Comparison of ENCODE assay signal across 14 mouse cellular contexts in genomic region chr10:78019291-78019690, GRCm38 (mm10). TPM values are rescaled to one million over a fixed set of nuclear protein-coding genes. Genes with fewer than 3 reads are reported as not detected.
DNase-seq lines count a peak whose midpoint lies in the region; ATAC-seq and TF ChIP-seq lines count a peak whose summit lies in the region.
"Had no signal": no experiment of that assay in that cellular context is flagged by ENCODE, and none has a peak within 500 bp of the region (broad histone marks: within the 10 kb centered on the region; RNA-seq: fewer than 3 reads in every experiment).

No protein-coding gene starts in this region.

- no peak for TF ChIP-seq EP300 in heart, adult 2 months (IDR thresholded peaks at IDR 0.05; ENCODE audit: insufficient read depth, low read depth, low read length)

- TF ChIP-seq CTCF in heart, adult 2 months (IDR thresholded peaks at IDR 0.05), result no peak
- no peak for TF ChIP-seq CTCF in midbrain, postnatal 0 days (IDR thresholded peaks at IDR 0.05)

- WGBS in heart, adult 2 months, result 66% methylated on average over 4 of the region's 4 CpGs
- WGBS in kidney, embryonic 15.5 days, result 86% methylated on average over 4 of the region's 4 CpGs
- 78% methylated on average over 4 of the region's 4 CpGs for WGBS in intestine, embryonic 14.5 days
- WGBS in midbrain, postnatal 0 days, result 53% methylated on average over 4 of the region's 4 CpGs

- intact Hi-C loops in heart, adult 2 months (cut with DNase I), result no loop called here
- intact Hi-C loops in heart, postnatal 25 days (cut with DNase I), result loop anchor here (5.0 kb wide), 1 partner anchor 37 kb away; no protein-coding TSS in a partner anchor

- no peaks in the 10 kb centered on the region for H3K27me3 ChIP-seq in heart, adult 2 months (ENCODE audit: control insufficient read depth, insufficient read depth, low read length)
- no peaks in the 10 kb centered on the region for H3K27me3 ChIP-seq in kidney, embryonic 15.5 days
- H3K27me3 ChIP-seq in intestine, embryonic 14.5 days (replicated peaks; ENCODE audit: control insufficient read depth, insufficient read depth, low read length), result no peaks in the 10 kb centered on the region
- no peaks in the 10 kb centered on the region for H3K27me3 ChIP-seq in midbrain, postnatal 0 days (ENCODE audit: insufficient read depth, low read length)
- H3K27me3 ChIP-seq: Patski had no signal

- no peak for DNase-seq in heart, adult 2 months
- no peak for DNase-seq in heart, postnatal 25 days (ENCODE audit: low spot score)
- DNase-seq in kidney, adult 9 months, result no peak
- DNase-seq in intestine, embryonic 14.5 days (ENCODE audit: low spot score), result no peak
- DNase-seq in midbrain, postnatal 0 days (ENCODE audit: low spot score), result no peak
- DNase-seq in adrenal gland, adult 8-10 months, result no peak
- DNase-seq in cerebellum, adult 11 months, result no peak

- H3K4me2 ChIP-seq in kidney, embryonic 15.5 days, result peak overlapping the region; percentile 67
- H3K4me2 ChIP-seq in intestine, embryonic 14.5 days (ENCODE audit: low read length), result no peak overlapping the region
- H3K4me2 ChIP-seq in midbrain, postnatal 0 days (ENCODE audit: low read depth, low read length, poor library complexity, severe bottlenecking), result no peak overlapping the region

- ATAC-seq in kidney, embryonic 15.5 days (replicated peaks; ENCODE audit: low FRiP score), result no peak
- peak; percentile 74; the same call in 1 of the 2 replicates for ATAC-seq in intestine, embryonic 14.5 days (replicated peaks; ENCODE audit: low FRiP score, low TSS enrichment, low read depth)
- 0 out of 2 replicates have a peak, but pooled peaks have one; percentile 54 for ATAC-seq in midbrain, postnatal 0 days (ENCODE audit: low FRiP score)

- H3K4me1 ChIP-seq in heart, adult 2 months (ENCODE audit: control insufficient read depth, insufficient read depth, low read length), result peaks cover 3% of the 10 kb centered on the region
- H3K4me1 ChIP-seq in kidney, embryonic 15.5 days, result no peaks in the 10 kb centered on the region; the same call in 1 of the 2 replicates
- no peaks in the 10 kb centered on the region for H3K4me1 ChIP-seq in intestine, embryonic 14.5 days (replicated peaks; ENCODE audit: control insufficient read depth, insufficient read depth, low read length)
- H3K4me1 ChIP-seq in midbrain, postnatal 0 days (ENCODE audit: insufficient read depth, low read length), result no peaks in the 10 kb centered on the region

- no peaks in the 10 kb centered on the region for H3K9me3 ChIP-seq in kidney, embryonic 15.5 days (replicated peaks)
- H3K9me3 ChIP-seq in intestine, embryonic 14.5 days (ENCODE audit: control insufficient read depth, low read length), result no peaks in the 10 kb centered on the region
- H3K9me3 ChIP-seq in midbrain, postnatal 0 days (ENCODE audit: low read length), result no peaks in the 10 kb centered on the region

- TF ChIP-seq POLR2A in heart, adult 2 months (IDR thresholded peaks at IDR 0.05; ENCODE audit: insufficient read depth, low read depth, low read length), result no peak

- H3K9ac ChIP-seq in heart, adult 2 months (ENCODE audit: low read depth, low read length), result no peak overlapping the region
- H3K9ac ChIP-seq in kidney, embryonic 15.5 days, result no peak overlapping the region
- H3K9ac ChIP-seq in intestine, embryonic 14.5 days (ENCODE audit: low read length), result no peak overlapping the region
- no peak overlapping the region for H3K9ac ChIP-seq in midbrain, postnatal 0 days (replicated peaks; ENCODE audit: low read length, poor library complexity, severe bottlenecking)
- H3K9ac ChIP-seq: liver, embryonic 14.5 days had no signal

- H3K79me2 ChIP-seq in heart, adult 2 months (replicated peaks; ENCODE audit: control insufficient read depth, insufficient read depth, low read length), result no peaks in the 10 kb centered on the region

- no peaks in the 10 kb centered on the region for H3K36me3 ChIP-seq in heart, adult 2 months (ENCODE audit: control insufficient read depth, insufficient read depth, low read length)
- H3K36me3 ChIP-seq in kidney, embryonic 15.5 days, result no peaks in the 10 kb centered on the region
- no peaks in the 10 kb centered on the region for H3K36me3 ChIP-seq in intestine, embryonic 14.5 days (ENCODE audit: control insufficient read depth, insufficient read depth, low read length)
- H3K36me3 ChIP-seq in midbrain, postnatal 0 days (ENCODE audit: insufficient read depth, low read length), result no peaks in the 10 kb centered on the region

- no peak overlapping the region for H3K4me3 ChIP-seq in heart, adult 2 months
- no peak overlapping the region for H3K4me3 ChIP-seq in kidney, embryonic 15.5 days (replicated peaks)
- no peak overlapping the region for H3K4me3 ChIP-seq in intestine, embryonic 14.5 days (ENCODE audit: low read depth, low read length)
- no peak overlapping the region for H3K4me3 ChIP-seq in midbrain, postnatal 0 days (ENCODE audit: low read depth, low read length)

- H3K27ac ChIP-seq in heart, adult 2 months, result peak overlapping the region; percentile 73
- H3K27ac ChIP-seq in kidney, embryonic 15.5 days, result no peak overlapping the region
- no peak overlapping the region for H3K27ac ChIP-seq in intestine, embryonic 14.5 days (ENCODE audit: low read depth)
- no peak overlapping the region for H3K27ac ChIP-seq in midbrain, postnatal 0 days (ENCODE audit: low read depth, low read length)
- H3K27ac ChIP-seq: liver, embryonic 14.5 days had no signal

RNA-seq across cellular contexts. Expression of gene Pfkl, which starts 9.4 kb away (rescaled TPM):
- 100 to 1,000 TPM; 109 to 115 TPM for total RNA-seq in heart, adult 2 months (2021)
- polyA plus RNA-seq in heart, adult 2 months (2012; rRNA removed), result 101 and 156 TPM in 2 replicates
- total RNA-seq in heart, postnatal 25 days (2021), result 100 to 1,000 TPM; 106 to 115 TPM
- 149 and 164 TPM in 2 replicates for polyA plus RNA-seq in kidney, embryonic 15.5 days (2015; fragmentation: Nextera tagmentation; extraction: Ambion mirVana)
- polyA plus RNA-seq in intestine, embryonic 14.5 days (2014; fragmentation: Nextera tagmentation; extraction: Ambion mirVana), result 244 and 252 TPM in 2 replicates
- 165 and 166 TPM in 2 replicates for total RNA-seq in midbrain, postnatal 0 days (2014; rRNA removed)
- 98.5 and 104 TPM in 2 replicates for polyA plus RNA-seq in midbrain, postnatal 0 days (2015; fragmentation: Nextera tagmentation; extraction: Ambion mirVana)
- total RNA-seq in adrenal gland, adult 8-10 months (2022), result 100 to 1,000 TPM in 1 of 4 experiments, 10 to 100 TPM in 3; 79.7 to 108 (median 89.6) TPM

RNA-seq across cellular contexts. Expression of gene Dnmt3l, which starts 22.5 kb away (rescaled TPM):
- under 1 TPM in 1 of 2 experiments, not detected in 1; 0.21 TPM for total RNA-seq in heart, adult 2 months (2021)
- polyA plus RNA-seq in heart, adult 2 months (2012; rRNA removed), result 0.10 and 0.79 TPM in 2 replicates
- under 1 TPM in 1 of 2 experiments, not detected in 1; 0.22 TPM for total RNA-seq in heart, postnatal 25 days (2021)
- polyA plus RNA-seq in kidney, embryonic 15.5 days (2015; fragmentation: Nextera tagmentation; extraction: Ambion mirVana), result 0.68 and 1.1 TPM in 2 replicates
- 0.34 TPM in 1 of 2 replicates, not detected in the other for polyA plus RNA-seq in intestine, embryonic 14.5 days (2014; fragmentation: Nextera tagmentation; extraction: Ambion mirVana)
- not detected in 2 replicates for total RNA-seq in midbrain, postnatal 0 days (2014; rRNA removed)
- not detected in 2 replicates for polyA plus RNA-seq in midbrain, postnatal 0 days (2015; fragmentation: Nextera tagmentation; extraction: Ambion mirVana)
- 10 to 100 TPM in 3 of 4 experiments, 1 to 10 TPM in 1; 4.3 to 41.2 (median 20.8) TPM for total RNA-seq in adrenal gland, adult 8-10 months (2022)
- total RNA-seq: forebrain, postnatal 0 days; megakaryocyte-erythroid progenitor cell, adult 5-6 weeks had no signal
- polyA plus RNA-seq: embryonic facial prominence, embryonic 14.5 days; forebrain, postnatal 0 days had no signal

RNA-seq across cellular contexts. Expression of gene Aire, which starts 24.1 kb away (rescaled TPM):
- not detected for total RNA-seq in heart, adult 2 months (2021)
- polyA plus RNA-seq in heart, adult 2 months (2012; rRNA removed), result 0.10 TPM in 1 of 2 replicates, not detected in the other
- not detected for total RNA-seq in heart, postnatal 25 days (2021)
- 1.6 TPM in 2 replicates for polyA plus RNA-seq in kidney, embryonic 15.5 days (2015; fragmentation: Nextera tagmentation; extraction: Ambion mirVana)
- 0.15 and 0.31 TPM in 2 replicates for polyA plus RNA-seq in intestine, embryonic 14.5 days (2014; fragmentation: Nextera tagmentation; extraction: Ambion mirVana)
- 0.16 and 0.33 TPM in 2 replicates for total RNA-seq in midbrain, postnatal 0 days (2014; rRNA removed)
- polyA plus RNA-seq in midbrain, postnatal 0 days (2015; fragmentation: Nextera tagmentation; extraction: Ambion mirVana), result 0.20 and 0.31 TPM in 2 replicates
- total RNA-seq in adrenal gland, adult 8-10 months (2022), result not detected
- total RNA-seq: adrenal gland, postnatal 14 days; forebrain, postnatal 0 days; megakaryocyte-erythroid progenitor cell, adult 5-6 weeks had no signal
- polyA plus RNA-seq: embryonic facial prominence, embryonic 14.5 days; liver, embryonic 14.5 days had no signal

RNA-seq across cellular contexts. Expression of gene 1810043G02Rik, which starts 41.0 kb away (rescaled TPM):
- total RNA-seq in heart, adult 2 months (2021), result 10 to 100 TPM in 1 of 2 experiments, 1 to 10 TPM in 1; 8.9 to 10.7 TPM
- polyA plus RNA-seq in heart, adult 2 months (2012; rRNA removed), result 21.7 and 24.9 TPM in 2 replicates
- total RNA-seq in heart, postnatal 25 days (2021), result 10 to 100 TPM in 1 of 2 experiments, 1 to 10 TPM in 1; 9.7 to 11.1 TPM
- polyA plus RNA-seq in kidney, embryonic 15.5 days (2015; fragmentation: Nextera tagmentation; extraction: Ambion mirVana), result 29.5 and 32.1 TPM in 2 replicates
- 23.5 and 24.7 TPM in 2 replicates for polyA plus RNA-seq in intestine, embryonic 14.5 days (2014; fragmentation: Nextera tagmentation; extraction: Ambion mirVana)
- total RNA-seq in midbrain, postnatal 0 days (2014; rRNA removed), result 60.0 and 61.7 TPM in 2 replicates
- polyA plus RNA-seq in midbrain, postnatal 0 days (2015; fragmentation: Nextera tagmentation; extraction: Ambion mirVana), result 66.2 and 72.6 TPM in 2 replicates
- 10 to 100 TPM; 18.8 to 41.2 (median 28.6) TPM for total RNA-seq in adrenal gland, adult 8-10 months (2022)

RNA-seq across cellular contexts. Expression of gene Trpm2, which starts 48.9 kb away (rescaled TPM):
- total RNA-seq in heart, adult 2 months (2021), result under 1 TPM; 0.75 to 0.78 TPM
- 0.53 and 0.55 TPM in 2 replicates for polyA plus RNA-seq in heart, adult 2 months (2012; rRNA removed)
- total RNA-seq in heart, postnatal 25 days (2021), result under 1 TPM; 0.55 to 0.56 TPM
- 0.32 and 0.97 TPM in 2 replicates for polyA plus RNA-seq in kidney, embryonic 15.5 days (2015; fragmentation: Nextera tagmentation; extraction: Ambion mirVana)
- polyA plus RNA-seq in intestine, embryonic 14.5 days (2014; fragmentation: Nextera tagmentation; extraction: Ambion mirVana), result 0.42 and 1.2 TPM in 2 replicates
- 7.3 and 12.5 TPM in 2 replicates for total RNA-seq in midbrain, postnatal 0 days (2014; rRNA removed)
- 5.6 and 8.0 TPM in 2 replicates for polyA plus RNA-seq in midbrain, postnatal 0 days (2015; fragmentation: Nextera tagmentation; extraction: Ambion mirVana)
- 10 to 100 TPM in 2 of 4 experiments, 1 to 10 TPM in 2; 2.2 to 10.4 (median 7.6) TPM for total RNA-seq in adrenal gland, adult 8-10 months (2022)
